Mouse (Mus musculus) E14TG2a.4 (cell line): ENCODE data around the gene Galnt9.

Experiments
- CTCF ChIP-seq: conservative IDR thresholded peaks from 2 replicates; pipeline ENCODE4 v1.5.1; 2014; ENCODE audit warnings: low read length
- NANOG ChIP-seq: IDR thresholded peaks from 2 replicates; pipeline ENCODE4 v1.6.1; 2014; ENCODE audit warnings: borderline replicate concordance, low read length, mixed read lengths

GRCm38 (mm10) chr5:110506295-110506616 is 37.9 kb upstream of the Galnt9 start:
- TF ChIP-seq CTCF (no peak), NANOG (no peak)
